ENCODE assay signal across 8 mouse cellular contexts in the genomic region with DNA sequence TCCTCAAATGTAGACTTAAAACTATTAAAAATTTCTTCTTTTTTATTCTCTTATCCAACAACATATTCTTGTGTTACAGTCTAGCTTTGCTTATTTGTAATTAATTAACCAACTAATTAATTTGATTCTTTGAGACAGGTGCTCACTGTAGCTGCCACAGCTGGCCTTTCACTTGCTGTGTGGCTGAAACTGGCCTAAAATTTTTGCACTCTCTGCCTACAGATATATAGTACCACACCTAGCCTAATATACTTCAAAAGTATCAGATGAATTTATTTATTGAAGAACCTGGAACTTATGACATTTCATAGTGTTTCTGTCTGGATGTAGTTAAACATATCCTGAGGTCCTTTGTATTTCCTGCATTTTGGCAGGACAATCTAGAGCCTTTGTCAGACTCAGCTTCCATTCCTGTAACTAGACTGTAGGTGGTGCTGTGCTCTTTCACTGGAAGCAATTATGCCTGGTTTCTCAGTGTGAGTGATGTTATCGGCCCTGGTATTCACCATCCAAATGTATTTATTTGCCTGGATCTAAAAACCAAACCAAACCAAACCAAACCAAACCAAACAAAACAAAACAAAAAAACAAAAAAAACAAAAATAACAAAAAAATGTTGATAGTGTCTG. TPM values are rescaled to one million over a fixed set of nuclear protein-coding genes. Genes with fewer than 3 reads are reported as not detected.
DNase-seq lines count a peak whose midpoint lies in the region; ATAC-seq lines count a peak whose summit lies in the region.

No protein-coding gene starts in this region.

- H3K4me2 ChIP-seq in forebrain, embryonic 14.5 days (ENCODE audit: low read length) = no peak overlapping the region
- no peak overlapping the region for H3K4me2 ChIP-seq in midbrain, embryonic 16.5 days (ENCODE audit: low read length)

- 0% methylated on average over 1 of the region's 1 CpGs for WGBS in forebrain, embryonic 14.5 days
- 3% methylated on average over 1 of the region's 1 CpGs for WGBS in midbrain, embryonic 16.5 days

- H3K4me1 ChIP-seq in forebrain, embryonic 14.5 days (ENCODE audit: control insufficient read depth, insufficient read depth, low read length) = no peaks in the 10 kb centered on the region
- H3K4me1 ChIP-seq in midbrain, embryonic 16.5 days (ENCODE audit: control insufficient read depth, insufficient read depth, low read length) = no peaks in the 10 kb centered on the region

- no peaks in the 10 kb centered on the region for H3K36me3 ChIP-seq in forebrain, embryonic 14.5 days (ENCODE audit: control insufficient read depth, insufficient read depth, low read length)
- H3K36me3 ChIP-seq in midbrain, embryonic 16.5 days (ENCODE audit: control insufficient read depth, insufficient read depth, low read length) = no peaks in the 10 kb centered on the region

- H3K4me3 ChIP-seq in forebrain, embryonic 14.5 days (ENCODE audit: low read depth, low read length) = no peak overlapping the region
- no peak overlapping the region for H3K4me3 ChIP-seq in midbrain, embryonic 16.5 days (ENCODE audit: low read depth, low read length)

- H3K9ac ChIP-seq in forebrain, embryonic 14.5 days (ENCODE audit: low read length) = no peak overlapping the region
- no peak overlapping the region for H3K9ac ChIP-seq in midbrain, embryonic 16.5 days (ENCODE audit: low read depth, low read length)

- no peak overlapping the region for H3K27ac ChIP-seq in forebrain, embryonic 14.5 days (ENCODE audit: low read depth, low read length)
- no peak overlapping the region for H3K27ac ChIP-seq in midbrain, embryonic 16.5 days (ENCODE audit: low read length)

- no peak for DNase-seq in frontal cortex, postnatal 25 days (ENCODE audit: low spot score in 2 of 2)
- DNase-seq in 3T3-L1 (ENCODE audit: low read depth, low spot score) (peak; percentile 80), adipocyte (ENCODE audit: low spot score) (peak; percentile 71)
- peak; percentile 89 for DNase-seq in forebrain, embryonic 14.5 days (ENCODE audit: low spot score)
- peak; percentile 18 for DNase-seq in layer of hippocampus, adult 9-10 months (ENCODE audit: low spot score)
- DNase-seq in ovary, adult 18-20 months (ENCODE audit: low spot score) = no peak

- ATAC-seq in frontal cortex, adult (ENCODE audit: low TSS enrichment) = peak; percentile 99
- ATAC-seq in forebrain, embryonic 14.5 days = peak; percentile 90
- 0 out of 2 replicates have a peak, but pooled peaks have one; percentile 60 for ATAC-seq in midbrain, embryonic 16.5 days

- no peaks in the 10 kb centered on the region for H3K27me3 ChIP-seq in forebrain, embryonic 14.5 days (replicated peaks; ENCODE audit: control insufficient read depth, insufficient read depth, low read length)
- no peaks in the 10 kb centered on the region for H3K27me3 ChIP-seq in midbrain, embryonic 16.5 days (ENCODE audit: control insufficient read depth, insufficient read depth, low read depth, low read length)

- H3K9me3 ChIP-seq in forebrain, embryonic 14.5 days (replicated peaks; ENCODE audit: control insufficient read depth, low read length) = no peaks in the 10 kb centered on the region
- no peaks in the 10 kb centered on the region for H3K9me3 ChIP-seq in midbrain, embryonic 16.5 days (replicated peaks; ENCODE audit: control insufficient read depth, low read length, poor library complexity, severe bottlenecking)

RNA-seq across cellular contexts. Expression of gene Lrba, which starts 43.7 kb away (rescaled TPM):
- polyA plus RNA-seq in forebrain, embryonic 14.5 days (2014; fragmentation: Nextera tagmentation; extraction: Ambion mirVana) = 2.9 and 3.4 TPM in 2 replicates
- polyA plus RNA-seq in midbrain, embryonic 16.5 days (2015; fragmentation: Nextera tagmentation; extraction: Ambion mirVana) = 4.2 and 4.5 TPM in 2 replicates

Comparison
In these comparisons a context has a peak if more than half of its experiments do, and no peak if none do; other contexts are left out.
1. DNase-seq: peak in 3T3-L1 (single experiment), adipocyte (single experiment), forebrain, embryonic 14.5 days (single experiment) and layer of hippocampus, adult 9-10 months (single experiment); none in frontal cortex, postnatal 25 days (0 of 2) and ovary, adult 18-20 months (single experiment).
2. Peak in every context shown above with its lines, with median percentiles within 50 percentile points of each other: ATAC-seq.